Mouse (Mus musculus) heart, adult 2 months (tissue): ENCODE measurements around the gene Il18bp.

Experiments used
- CTCF ChIP-seq: fragments of 200-600 bp; IDR thresholded peaks from 2 replicates; pipeline ENCODE4 v1.8.1; 2022; ENCODE audit warnings: antibody characterized with exemption, mild to moderate bottlenecking, moderate library complexity
- POLR2A ChIP-seq: fragments of 200-500 bp; IDR thresholded peaks from 2 replicates; pipeline ENCODE4 v1.6.1; 2011; ENCODE audit warnings: mild to moderate bottlenecking, low read depth, low read length, control low read depth; ENCODE audit not compliant: insufficient read depth

GRCm38 (mm10) chr7:102018034-102018433 is 456 bp downstream of the Il18bp start:
- TF ChIP-seq CTCF (no peak), POLR2A (no peak)
